Mouse (Mus musculus) midbrain, embryonic 14.5 days (tissue): Measurements from ENCODE around the gene Prkch. TPM values are rescaled to one million over a fixed set of nuclear protein-coding genes. Genes with fewer than 3 reads are reported as not detected.

Source experiments
- ATAC-seq: fragments of 200-750 bp; cut with Nextera tagmentation; 2 replicates; pipeline ENCODE4 v1.8.0; 2017; ENCODE audit warnings: moderate number of reproducible peaks, moderate library complexity; ENCODE audit not compliant: low FRiP score, low TSS enrichment
- DNase-seq: peaks from one replicate; pipeline ENCODE4 v3.0.0-alpha.2; 2015
- H3K27ac ChIP-seq: fragments of 300-500 bp; sonication (generic); replicated peaks from 2 replicates; pipeline ENCODE4 v1.5.1; 2014; ENCODE audit warnings: mild to moderate bottlenecking, low read depth, low read length, moderate library complexity
- H3K27me3 ChIP-seq: fragments of 300-500 bp; sonication (generic); 2 replicates; pipeline ENCODE4 v1.6.1; 2014; ENCODE audit warnings: low read length, control low read depth, mixed read lengths; ENCODE audit not compliant: control insufficient read depth, insufficient read depth
- H3K36me3 ChIP-seq: fragments of 300-500 bp; sonication (generic); 2 replicates; pipeline ENCODE4 v1.6.1; 2014; ENCODE audit warnings: low read length, control low read depth; ENCODE audit not compliant: control insufficient read depth, insufficient read depth
- H3K4me1 ChIP-seq: fragments of 300-500 bp; sonication (generic); 2 replicates; pipeline ENCODE4 v1.6.1; 2014; ENCODE audit warnings: mild to moderate bottlenecking, antibody characterized with exemption, low read length, control low read depth; ENCODE audit not compliant: control insufficient read depth, insufficient read depth
- H3K4me2 ChIP-seq: fragments of 300-500 bp; sonication (generic); 2 replicates; pipeline ENCODE4 v1.6.1; 2014; ENCODE audit warnings: mild to moderate bottlenecking, low read length, moderate library complexity
- H3K4me3 ChIP-seq: fragments of 300-500 bp; sonication (generic); replicated peaks from 2 replicates; pipeline ENCODE4 v1.5.1; 2014; ENCODE audit warnings: low read depth, low read length
- H3K9ac ChIP-seq: fragments of 300-500 bp; sonication (generic); replicated peaks from 2 replicates; pipeline ENCODE4 v1.6.1; 2014; ENCODE audit warnings: mild to moderate bottlenecking, low read length, moderate library complexity
- H3K9me3 ChIP-seq: fragments of 300-500 bp; sonication (generic); 2 replicates; pipeline ENCODE4 v1.6.1; 2016; ENCODE audit warnings: low read length, control low read depth, mixed read lengths; ENCODE audit not compliant: control insufficient read depth
- WGBS: fragments of 180-500 bp; shearing (Covaris S2); extraction: QIAGEN DNeasy Blood & Tissue Kit; methylation state at CpG from one replicate; pipeline ENCODE4 v1.1.7; 2014; 5-methylcytosine and 5-hydroxymethylcytosine counted together
- polyA plus RNA-seq: library from polyadenylated mRNA; unstranded; fragments of >200 nt; fragmentation: Nextera tagmentation; extraction: Ambion mirVana; gene quantifications from 2 replicates; pipeline ENCODE4 v1.2.1, GENCODE M21; 2014

Gene Prkch
- polyA plus RNA-seq, 1 experiment from 2014 or later = 8.7 TPM

DNA sequence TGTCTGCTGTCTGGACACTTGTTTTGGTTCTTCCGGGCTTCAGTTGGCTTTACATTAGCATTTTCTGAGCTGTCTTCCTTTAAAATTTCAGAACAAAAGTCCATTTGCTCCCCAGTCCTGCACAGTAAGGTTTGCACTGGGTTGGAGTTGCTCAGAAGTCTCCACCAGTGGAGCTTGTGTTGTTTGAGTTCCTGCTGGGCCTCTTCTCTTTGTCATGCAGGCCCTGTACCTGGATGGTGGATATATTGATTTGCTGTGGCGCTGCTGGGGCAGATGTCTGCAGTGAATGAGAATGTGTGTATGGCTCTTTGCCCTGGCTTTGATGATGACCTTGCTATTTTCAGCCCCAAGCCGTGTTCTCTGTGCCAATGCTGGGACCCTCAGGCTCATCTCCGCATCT lies 15.9 kb downstream of the Prkch start:
- WGBS = 55% methylated on average over 4 of the region's 4 CpGs
- Histone ChIP-seq H3K9me3 (no peaks in the 10 kb centered on the region), H3K4me2 (no peak overlapping the region), H3K9ac (no peak overlapping the region), H3K27me3 (no peaks in the 10 kb centered on the region), H3K4me3 (no peak overlapping the region), H3K36me3 (no peaks in the 10 kb centered on the region), H3K4me1 (0 out of 2 replicates have a peak, but pooled peaks cover 3% of the 10 kb centered on the region), H3K27ac (no peak overlapping the region)
- DNase-seq (peak; percentile 3), ATAC-seq (no peak)

GRCm38 (mm10) chr12:73602974-73603373 lies 18.4 kb downstream of the Prkch start:
- no peak for ATAC-seq
- H3K4me2 ChIP-seq = no peak overlapping the region
- DNase-seq = no peak
- WGBS = 91% methylated on average over 7 of the region's 7 CpGs
- no peak overlapping the region for H3K4me3 ChIP-seq
- H3K27me3 ChIP-seq = no peaks in the 10 kb centered on the region
- no peak overlapping the region for H3K9ac ChIP-seq
- H3K36me3 ChIP-seq = no peaks in the 10 kb centered on the region
- H3K27ac ChIP-seq = no peak overlapping the region
- 0 out of 2 replicates have a peak, but pooled peaks cover 3% of the 10 kb centered on the region for H3K4me1 ChIP-seq
- H3K9me3 ChIP-seq = no peaks in the 10 kb centered on the region

GRCm38 (mm10) chr12:73603653-73604052 lies 19.1 kb downstream of the Prkch start:
- 98% methylated on average over 6 of the region's 6 CpGs for WGBS
- Histone ChIP-seq H3K27ac (no peak overlapping the region), H3K9ac (no peak overlapping the region), H3K4me2 (no peak overlapping the region), H3K9me3 (no peaks in the 10 kb centered on the region), H3K27me3 (no peaks in the 10 kb centered on the region), H3K4me1 (0 out of 2 replicates have a peak, but pooled peaks cover 3% of the 10 kb centered on the region), H3K36me3 (no peaks in the 10 kb centered on the region), H3K4me3 (no peak overlapping the region)
- ATAC-seq (no peak), DNase-seq (no peak)

DNA sequence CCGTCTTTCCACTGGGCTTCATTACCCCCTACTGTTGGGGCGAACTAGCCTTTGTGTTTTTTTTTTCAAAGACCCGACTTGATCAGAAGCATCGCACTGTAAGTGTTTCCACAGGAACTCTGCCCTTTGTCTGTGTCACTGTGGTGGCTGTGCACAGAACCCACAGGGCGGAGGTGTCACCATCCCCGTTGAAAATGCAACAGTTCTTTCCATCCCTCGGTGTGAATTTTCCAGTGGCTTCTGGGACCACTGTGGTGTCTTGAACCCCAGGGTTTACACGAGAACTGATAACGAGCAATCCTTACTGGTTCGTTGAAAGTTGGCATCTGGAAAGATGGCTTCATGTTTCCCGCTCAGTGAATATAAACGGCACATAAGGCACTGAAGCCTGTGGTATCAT lies 20.2 kb downstream of the Prkch start:
- H3K27ac ChIP-seq = no peak overlapping the region
- no peaks in the 10 kb centered on the region for H3K27me3 ChIP-seq
- 75% methylated on average over 12 of the region's 12 CpGs for WGBS
- 0 out of 2 replicates have a peak, but pooled peaks cover 3% of the 10 kb centered on the region for H3K4me1 ChIP-seq
- ATAC-seq (no peak), DNase-seq (no peak)
- no peak overlapping the region for H3K4me3 ChIP-seq
- no peak overlapping the region for H3K9ac ChIP-seq
- no peaks in the 10 kb centered on the region for H3K36me3 ChIP-seq
- no peaks in the 10 kb centered on the region for H3K9me3 ChIP-seq
- no peak overlapping the region for H3K4me2 ChIP-seq

DNA sequence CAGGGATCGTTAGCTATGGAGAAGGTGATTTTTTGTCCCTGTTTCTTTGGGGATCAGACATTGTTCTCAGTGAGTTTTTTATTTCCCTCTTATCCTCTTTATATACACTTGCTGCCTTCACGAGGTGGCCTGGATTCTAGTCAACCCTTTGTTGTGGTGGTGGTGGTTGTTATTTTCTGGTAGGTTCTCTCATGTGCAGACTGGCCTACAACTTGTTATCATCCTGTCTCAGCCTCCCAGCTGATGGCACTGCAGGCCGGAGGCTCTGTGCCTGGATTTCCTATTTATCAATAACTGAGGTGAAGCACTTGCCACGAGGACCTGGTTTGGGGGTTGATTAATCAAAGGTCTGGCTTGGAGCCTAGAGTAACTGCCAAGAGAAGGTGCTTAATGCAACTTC lies 20.6 kb downstream of the Prkch start:
- DNase-seq (no peak), ATAC-seq (no peak)
- WGBS = 82% methylated on average over 4 of the region's 4 CpGs
- H3K9ac ChIP-seq = no peak overlapping the region
- no peak overlapping the region for H3K4me2 ChIP-seq
- 0 out of 2 replicates have a peak, but pooled peaks cover 3% of the 10 kb centered on the region for H3K4me1 ChIP-seq
- no peaks in the 10 kb centered on the region for H3K27me3 ChIP-seq
- no peaks in the 10 kb centered on the region for H3K36me3 ChIP-seq
- no peak overlapping the region for H3K4me3 ChIP-seq
- no peaks in the 10 kb centered on the region for H3K9me3 ChIP-seq
- H3K27ac ChIP-seq = no peak overlapping the region

DNA sequence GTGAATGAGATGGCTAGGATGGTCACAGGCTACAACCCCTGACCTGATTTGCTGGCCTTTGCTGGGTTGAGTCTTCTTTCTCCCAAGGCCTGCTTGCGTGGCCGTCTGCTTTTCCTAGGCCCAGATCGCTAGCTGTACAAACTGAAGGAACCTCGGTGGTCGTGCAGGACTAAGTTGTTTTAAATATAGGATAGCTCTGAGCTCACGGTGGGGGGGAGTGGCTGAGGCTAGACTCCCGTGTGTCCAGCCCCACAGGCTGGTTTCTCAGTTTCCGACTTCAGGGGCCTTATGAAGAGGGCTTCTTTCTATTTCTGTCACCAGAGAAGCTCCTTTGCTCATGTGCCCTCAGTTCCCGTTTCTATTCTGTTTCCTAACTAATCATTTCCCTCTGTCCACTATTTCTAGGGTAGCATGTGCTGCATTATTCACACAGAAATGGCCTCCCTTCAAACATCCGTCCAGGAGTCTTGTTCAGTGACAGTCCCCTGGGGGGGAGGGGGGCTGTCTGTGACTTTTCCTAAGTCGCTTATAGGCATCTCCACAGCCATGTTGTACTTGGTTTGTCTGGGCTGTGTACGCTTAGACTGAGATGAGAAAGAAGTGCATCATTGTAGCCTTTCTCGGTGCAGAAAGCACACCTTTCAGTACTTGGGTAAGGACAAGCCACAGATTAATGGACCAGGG lies 22.9 kb downstream of the Prkch start:
- DNase-seq = no peak
- 65% methylated on average over 13 of the region's 13 CpGs for WGBS
- H3K27me3 ChIP-seq = no peaks in the 10 kb centered on the region
- H3K4me3 ChIP-seq = no peak overlapping the region
- no peak overlapping the region for H3K9ac ChIP-seq
- no peak overlapping the region for H3K27ac ChIP-seq
- no peak for ATAC-seq
- H3K4me1 ChIP-seq = no peaks in the 10 kb centered on the region
- 0 out of 2 replicates have a peak, but pooled peaks cover under 1% of the 10 kb centered on the region for H3K9me3 ChIP-seq
- no peak overlapping the region for H3K4me2 ChIP-seq
- H3K36me3 ChIP-seq = no peaks in the 10 kb centered on the region

DNA sequence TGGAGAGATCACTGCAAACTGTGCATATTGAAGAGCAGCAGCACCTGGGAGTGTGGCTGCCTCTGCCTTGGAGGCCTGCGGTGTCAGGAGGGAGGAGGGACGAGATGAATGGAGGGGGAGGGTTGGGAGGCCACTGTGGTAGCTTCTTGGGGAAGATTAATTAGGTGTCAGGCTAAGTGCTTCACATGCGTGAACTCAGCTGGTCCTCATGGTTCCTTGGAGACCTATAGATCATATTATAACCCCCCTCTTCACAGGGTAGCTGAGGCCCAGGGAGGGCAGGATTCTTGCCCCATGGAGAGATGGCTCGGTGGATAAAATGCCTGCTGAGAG lies 23.4 kb downstream of the Prkch start:
- WGBS = 8% methylated on average over 4 of the region's 4 CpGs
- Histone ChIP-seq H3K36me3 (no peaks in the 10 kb centered on the region), H3K4me1 (no peaks in the 10 kb centered on the region), H3K9ac (no peak overlapping the region), H3K27ac (no peak overlapping the region), H3K27me3 (no peaks in the 10 kb centered on the region), H3K4me2 (no peak overlapping the region), H3K9me3 (0 out of 2 replicates have a peak, but pooled peaks cover 4% of the 10 kb centered on the region), H3K4me3 (no peak overlapping the region)
- DNase-seq (peak; percentile 6), ATAC-seq (no peak)

DNA sequence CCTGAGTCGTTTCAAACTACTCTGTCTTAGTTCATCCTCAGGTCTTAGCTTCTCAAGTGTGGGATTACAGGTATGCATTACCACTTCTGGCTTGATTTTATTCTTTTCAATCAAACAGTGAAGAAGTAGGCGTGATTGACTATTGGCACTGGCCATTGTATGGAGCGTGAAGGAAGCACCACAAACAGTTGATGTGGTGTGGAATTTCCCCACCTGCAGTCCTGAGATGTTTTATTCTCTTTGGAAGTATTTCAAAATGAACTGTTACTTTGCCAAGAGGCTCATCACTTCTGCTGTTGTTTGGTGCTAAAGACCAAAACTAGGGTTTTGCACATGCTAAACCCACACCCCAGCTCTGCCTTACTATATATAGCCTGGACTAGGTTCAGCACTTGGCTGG lies 24.7 kb downstream of the Prkch start:
- ATAC-seq = no peak
- Histone ChIP-seq H3K9me3 (0 out of 2 replicates have a peak, but pooled peaks cover 4% of the 10 kb centered on the region), H3K4me3 (no peak overlapping the region), H3K36me3 (no peaks in the 10 kb centered on the region), H3K4me1 (no peaks in the 10 kb centered on the region), H3K4me2 (no peak overlapping the region), H3K27me3 (no peaks in the 10 kb centered on the region), H3K27ac (no peak overlapping the region), H3K9ac (no peak overlapping the region)
- 86% methylated on average over 3 of the region's 3 CpGs for WGBS
- no peak for DNase-seq
